Mouse (Mus musculus) embryonic facial prominence, embryonic 15.5 days (tissue): ENCODE data around the gene Ppp4c. TPM values are rescaled to one million over a fixed set of nuclear protein-coding genes. Genes with fewer than 3 reads are reported as not detected.

Source experiments
- ATAC-seq: fragments of 200-750 bp; cut with Nextera tagmentation; 2 replicates; pipeline ENCODE4 v1.8.0; 2017; ENCODE audit warnings: low read depth, moderate TSS enrichment; ENCODE audit not compliant: insufficient number of reproducible peaks, low FRiP score, low TSS enrichment
- H3K27ac ChIP-seq: fragments of 300-500 bp; sonication (generic); replicated peaks from 2 replicates; pipeline ENCODE4 v1.5.1; 2015; ENCODE audit warnings: mild to moderate bottlenecking, inconsistent platforms
- H3K27me3 ChIP-seq: fragments of 300-500 bp; sonication (generic); 2 replicates; pipeline ENCODE4 v1.6.1; 2015; ENCODE audit warnings: inconsistent platforms
- H3K36me3 ChIP-seq: fragments of 300-500 bp; sonication (generic); 2 replicates; pipeline ENCODE4 v1.6.1; 2015; ENCODE audit warnings: mild to moderate bottlenecking, inconsistent platforms
- H3K4me1 ChIP-seq: fragments of 300-500 bp; sonication (generic); 2 replicates; pipeline ENCODE4 v1.6.1; 2015; ENCODE audit warnings: inconsistent platforms
- H3K4me2 ChIP-seq: fragments of 300-500 bp; sonication (generic); replicated peaks from 2 replicates; pipeline ENCODE4 v1.6.1; 2015; ENCODE audit warnings: mild to moderate bottlenecking, inconsistent platforms
- H3K4me3 ChIP-seq: fragments of 300-500 bp; sonication (generic); replicated peaks from 2 replicates; pipeline ENCODE4 v1.5.1; 2015; ENCODE audit warnings: mild to moderate bottlenecking, inconsistent platforms
- H3K9ac ChIP-seq: fragments of 300-500 bp; sonication (generic); 2 replicates; pipeline ENCODE4 v1.6.1; 2015; ENCODE audit warnings: inconsistent platforms
- H3K9me3 ChIP-seq: fragments of 300-500 bp; sonication (generic); replicated peaks from 2 replicates; pipeline ENCODE4 v1.6.1; 2016; ENCODE audit warnings: inconsistent platforms
- WGBS: fragments of 180-500 bp; shearing (Covaris S2); methylation state at CpG from one replicate; pipeline ENCODE4 v1.1.7; 2015; 5-methylcytosine and 5-hydroxymethylcytosine counted together
- polyA plus RNA-seq: library from polyadenylated mRNA; unstranded; fragments of >200 nt; fragmentation: Nextera tagmentation; extraction: Ambion mirVana; gene quantifications from 2 replicates; pipeline ENCODE4 v1.2.1, GENCODE M21; 2015

Gene Ppp4c
- polyA plus RNA-seq, 1 experiment from 2014 or later: 234 TPM

- Histone ChIP-seq H3K4me3 (no peak overlapping the region), H3K4me2 (no peak overlapping the region), H3K27ac (no peak overlapping the region), H3K9ac (no peak overlapping the region), H3K9me3 (no peaks in the 10 kb centered on the region), H3K36me3 (no peaks in the 10 kb centered on the region), H3K4me1 (peaks cover 3% of the 10 kb centered on the region), H3K27me3 (peaks cover 8% of the 10 kb centered on the region)
- ATAC-seq: no peak
- 83% methylated on average over 7 of the region's 7 CpGs for WGBS
These were observed 25.3 kb upstream of the Ppp4c start for GRCm38 (mm10) chr7:126817595-126817994.

GRCm38 (mm10) chr7:126816494-126816893, 24.2 kb upstream of the Ppp4c start:
- H3K4me2 ChIP-seq: no peak overlapping the region
- no peak overlapping the region for H3K4me3 ChIP-seq
- H3K36me3 ChIP-seq: no peaks in the 10 kb centered on the region
- no peak for ATAC-seq
- H3K9ac ChIP-seq: no peak overlapping the region
- no peaks in the 10 kb centered on the region for H3K4me1 ChIP-seq
- H3K27ac ChIP-seq: no peak overlapping the region
- no peaks in the 10 kb centered on the region for H3K9me3 ChIP-seq
- 81% methylated on average over 8 of the region's 8 CpGs for WGBS
- no peaks in the 10 kb centered on the region for H3K27me3 ChIP-seq

- 71% methylated on average over 8 of the region's 8 CpGs for WGBS
- no peaks in the 10 kb centered on the region for H3K4me1 ChIP-seq
- no peaks in the 10 kb centered on the region for H3K9me3 ChIP-seq
- H3K9ac ChIP-seq: no peak overlapping the region
- no peak for ATAC-seq
- no peaks in the 10 kb centered on the region for H3K36me3 ChIP-seq
- H3K4me3 ChIP-seq: no peak overlapping the region
- no peaks in the 10 kb centered on the region for H3K27me3 ChIP-seq
- no peak overlapping the region for H3K4me2 ChIP-seq
- H3K27ac ChIP-seq: no peak overlapping the region
These were observed 23.5 kb upstream of the Ppp4c start for GRCm38 (mm10) chr7:126815726-126816222.

GRCm38 (mm10) chr7:126809723-126810369, 17.6 kb upstream of the Ppp4c start:
- no peak overlapping the region for H3K9ac ChIP-seq
- H3K9me3 ChIP-seq: no peaks in the 10 kb centered on the region
- no peak for ATAC-seq
- H3K4me1 ChIP-seq: peaks cover 22% of the 10 kb centered on the region
- H3K4me2 ChIP-seq: peak overlapping the region; percentile 80
- H3K27me3 ChIP-seq: no peaks in the 10 kb centered on the region
- peak overlapping the region; percentile 81; the same call in 1 of the 2 replicates for H3K27ac ChIP-seq
- H3K4me3 ChIP-seq: peak overlapping the region; percentile 77
- WGBS: 53% methylated on average over 5 of the region's 5 CpGs
- no peaks in the 10 kb centered on the region for H3K36me3 ChIP-seq

- H3K36me3 ChIP-seq: no peaks in the 10 kb centered on the region
- peak; percentile 89 for ATAC-seq
These were observed 16.6 kb upstream of the Ppp4c start for GRCm38 (mm10) chr7:126808703-126809455.

GRCm38 (mm10) chr7:126807405-126807804, 15.1 kb upstream of the Ppp4c start:
- H3K9me3 ChIP-seq: no peaks in the 10 kb centered on the region
- 66% methylated on average over 4 of the region's 4 CpGs for WGBS
- ATAC-seq: no peak
- 0 out of 2 replicates have a peak overlapping the region, but pooled peaks have one; percentile 81 for H3K9ac ChIP-seq
- H3K4me1 ChIP-seq: peaks cover 22% of the 10 kb centered on the region
- no peak overlapping the region for H3K27ac ChIP-seq
- no peaks in the 10 kb centered on the region for H3K27me3 ChIP-seq
- peak overlapping the region; percentile 77 for H3K4me3 ChIP-seq
- peak overlapping the region; percentile 80 for H3K4me2 ChIP-seq
- H3K36me3 ChIP-seq: no peaks in the 10 kb centered on the region

More at GRCm38 (mm10) chr7:126808703-126809455, 16.6 kb upstream of the Ppp4c start:
- H3K4me2 ChIP-seq: peak overlapping the region; percentile 80
- WGBS: 1% methylated on average over 43 of the region's 43 CpGs
- H3K4me1 ChIP-seq: peaks cover 22% of the 10 kb centered on the region
- peak overlapping the region; percentile 81 for H3K27ac ChIP-seq
- peak overlapping the region; percentile 81 for H3K9ac ChIP-seq
- H3K27me3 ChIP-seq: no peaks in the 10 kb centered on the region
- peak overlapping the region; percentile 77 for H3K4me3 ChIP-seq
- H3K9me3 ChIP-seq: no peaks in the 10 kb centered on the region

GRCm38 (mm10) chr7:126806956-126807355, 14.7 kb upstream of the Ppp4c start:
- Histone ChIP-seq H3K9ac (no peak overlapping the region), H3K27ac (no peak overlapping the region), H3K27me3 (no peaks in the 10 kb centered on the region), H3K9me3 (no peaks in the 10 kb centered on the region), H3K36me3 (no peaks in the 10 kb centered on the region), H3K4me2 (no peak overlapping the region), H3K4me3 (no peak overlapping the region), H3K4me1 (peaks cover 22% of the 10 kb centered on the region)
- ATAC-seq: no peak
- 79% methylated on average over 6 of the region's 6 CpGs for WGBS

GRCm38 (mm10) chr7:126803751-126804150, 11.5 kb upstream of the Ppp4c start:
- ATAC-seq: no peak
- no peak overlapping the region for H3K4me3 ChIP-seq
- H3K27me3 ChIP-seq: no peaks in the 10 kb centered on the region
- no peak overlapping the region for H3K9ac ChIP-seq
- no peaks in the 10 kb centered on the region for H3K9me3 ChIP-seq
- H3K36me3 ChIP-seq: no peaks in the 10 kb centered on the region
- H3K27ac ChIP-seq: no peak overlapping the region; the same call in 1 of the 2 replicates
- no peak overlapping the region for H3K4me2 ChIP-seq
- peaks cover 33% of the 10 kb centered on the region for H3K4me1 ChIP-seq

GRCm38 (mm10) chr7:126803181-126803580, 10.9 kb upstream of the Ppp4c start:
- no peak for ATAC-seq
- peaks cover 29% of the 10 kb centered on the region for H3K4me1 ChIP-seq
- no peak overlapping the region for H3K9ac ChIP-seq

GRCm38 (mm10) chr7:126802134-126802889, 10.0 kb upstream of the Ppp4c start:
- ATAC-seq: no peak
- no peak overlapping the region for H3K4me3 ChIP-seq
- H3K27me3 ChIP-seq: no peaks in the 10 kb centered on the region
- no peak overlapping the region for H3K27ac ChIP-seq
- H3K36me3 ChIP-seq: peaks cover 3% of the 10 kb centered on the region; the same call in 1 of the 2 replicates
- 76% methylated on average over 11 of the region's 11 CpGs for WGBS
- H3K9ac ChIP-seq: no peak overlapping the region
- no peaks in the 10 kb centered on the region for H3K9me3 ChIP-seq
- H3K4me1 ChIP-seq: peaks cover 29% of the 10 kb centered on the region
- H3K4me2 ChIP-seq: no peak overlapping the region

More at GRCm38 (mm10) chr7:126803181-126803580, 10.9 kb upstream of the Ppp4c start:
- H3K27me3 ChIP-seq: no peaks in the 10 kb centered on the region
- no peak overlapping the region for H3K4me3 ChIP-seq
- no peak overlapping the region for H3K4me2 ChIP-seq
- no peaks in the 10 kb centered on the region for H3K36me3 ChIP-seq
- H3K9me3 ChIP-seq: no peaks in the 10 kb centered on the region
- no peak overlapping the region; the same call in 1 of the 2 replicates for H3K27ac ChIP-seq
- WGBS: 81% methylated on average over 6 of the region's 6 CpGs

- Histone ChIP-seq H3K4me1 (peaks cover 38% of the 10 kb centered on the region), H3K9me3 (no peaks in the 10 kb centered on the region), H3K27ac (peak overlapping the region; percentile 99; the same call in 1 of the 2 replicates), H3K9ac (no peak overlapping the region), H3K27me3 (no peaks in the 10 kb centered on the region), H3K36me3 (peaks cover 15% of the 10 kb centered on the region), H3K4me2 (no peak overlapping the region), H3K4me3 (no peak overlapping the region)
- WGBS: 90% methylated on average over 16 of the region's 16 CpGs
- no peak for ATAC-seq
These were observed 8.7 kb upstream of the Ppp4c start for GRCm38 (mm10) chr7:126801057-126801422.
